Mouse (Mus musculus) heart, postnatal 4 days (tissue): ENCODE measurements at regions not wholly inside any gene's neighbourhood (a gene's known extent, or its start where the extent isn't known, plus 50 kb on each side); places are given as distances from the start of the nearest gene placed in this dataset.

Experiments used
- DNase-seq: peaks from one replicate; pipeline ENCODE4 v3.0.0; 2021

- no peak for DNase-seq
These were observed 139.8 kb downstream of the Gm9817 start for GRCm38 (mm10) chr13:45218251-45218650.

GRCm38 (mm10) chr13:45219671-45220070, 141.2 kb downstream of the Gm9817 start:
- DNase-seq: no peak

- no peak for DNase-seq
These were observed 152.3 kb downstream of the Gm9817 start for GRCm38 (mm10) chr13:45230804-45231203.

- DNase-seq: no peak
These were observed 154.3 kb upstream of the Mylip start for GRCm38 (mm10) chr13:45235236-45235635.

GRCm38 (mm10) chr13:45238258-45238657, 151.3 kb upstream of the Mylip start:
- no peak for DNase-seq

- peak; percentile 8 for DNase-seq
These were observed 150.4 kb upstream of the Mylip start for GRCm38 (mm10) chr13:45239153-45239552.

- no peak for DNase-seq
These were observed 149.4 kb upstream of the Mylip start for GRCm38 (mm10) chr13:45240009-45240653.

GRCm38 (mm10) chr13:45242261-45242660, 147.3 kb upstream of the Mylip start:
- no peak for DNase-seq

GRCm38 (mm10) chr13:45242750-45243149, 146.8 kb upstream of the Mylip start:
- DNase-seq: no peak

GRCm38 (mm10) chr13:45245651-45246050, 143.9 kb upstream of the Mylip start:
- DNase-seq: no peak

GRCm38 (mm10) chr13:45246341-45246740, 143.2 kb upstream of the Mylip start:
- no peak for DNase-seq

- no peak for DNase-seq
These were observed 139.5 kb upstream of the Mylip start for GRCm38 (mm10) chr13:45250028-45250427.

GRCm38 (mm10) chr13:45251068-45251467, 138.5 kb upstream of the Mylip start:
- no peak for DNase-seq

- no peak for DNase-seq
These were observed 137.4 kb upstream of the Mylip start for GRCm38 (mm10) chr13:45252126-45252525.

GRCm38 (mm10) chr13:45253221-45253620, 136.3 kb upstream of the Mylip start:
- DNase-seq: no peak

- DNase-seq: peak; percentile 14
These were observed 134.3 kb upstream of the Mylip start for GRCm38 (mm10) chr13:45255277-45255676.

- DNase-seq: no peak
These were observed 127.5 kb upstream of the Mylip start for GRCm38 (mm10) chr13:45262011-45262410.

GRCm38 (mm10) chr13:45266287-45267064, 123.1 kb upstream of the Mylip start:
- no peak for DNase-seq

GRCm38 (mm10) chr13:45267446-45267845, 122.1 kb upstream of the Mylip start:
- DNase-seq: no peak

GRCm38 (mm10) chr13:45267906-45268305, 121.6 kb upstream of the Mylip start:
- DNase-seq: no peak

- DNase-seq: peak; percentile 55
These were observed 115.2 kb upstream of the Mylip start for GRCm38 (mm10) chr13:45274261-45274884.

GRCm38 (mm10) chr13:45275391-45275790, 114.2 kb upstream of the Mylip start:
- no peak for DNase-seq

- DNase-seq: peak; percentile 12
These were observed 111.6 kb upstream of the Mylip start for GRCm38 (mm10) chr13:45277842-45278416.
